Mouse (Mus musculus) adrenal gland (tissue): Measurements from ENCODE around the gene Camkmt.

Experiments used
- intact Hi-C: fragments of 180-260 bp; cut with DNase I; formaldehyde crosslinking; loops from one replicate; pipeline ENCODE4 v1.15.1; 2025

Gene Camkmt

GRCm38 (mm10) chr17:85291154-85291553 is 200.8 kb downstream of the Camkmt start:
- intact Hi-C loops: no loop called here

- intact Hi-C loops: no loop called here
These were observed 201.2 kb downstream of the Camkmt start for GRCm38 (mm10) chr17:85291601-85292000.

- intact Hi-C loops: no loop called here
These were observed 201.9 kb downstream of the Camkmt start for GRCm38 (mm10) chr17:85292276-85292675.

GRCm38 (mm10) chr17:85303686-85304085 is 213.3 kb downstream of the Camkmt start:
- intact Hi-C loops: no loop called here

- intact Hi-C loops: no loop called here
These were observed 218.2 kb downstream of the Camkmt start for GRCm38 (mm10) chr17:85308566-85308965.

GRCm38 (mm10) chr17:85309046-85309445 is 218.7 kb downstream of the Camkmt start:
- intact Hi-C loops: no loop called here

- intact Hi-C loops: no loop called here
These were observed 221.0 kb downstream of the Camkmt start for GRCm38 (mm10) chr17:85311348-85311747.

- intact Hi-C loops: no loop called here
These were observed 228.0 kb downstream of the Camkmt start for GRCm38 (mm10) chr17:85318401-85318800.

- intact Hi-C loops: no loop called here
These were observed 229.5 kb downstream of the Camkmt start for GRCm38 (mm10) chr17:85319779-85320300.

- intact Hi-C loops: no loop called here
These were observed 238.5 kb downstream of the Camkmt start for GRCm38 (mm10) chr17:85328901-85329300.

GRCm38 (mm10) chr17:85335464-85335863 is 245.1 kb downstream of the Camkmt start:
- intact Hi-C loops: no loop called here

- intact Hi-C loops: no loop called here
These were observed 247.3 kb downstream of the Camkmt start for GRCm38 (mm10) chr17:85337666-85338065.

- intact Hi-C loops: no loop called here
These were observed 250.9 kb downstream of the Camkmt start for GRCm38 (mm10) chr17:85341134-85341700.

GRCm38 (mm10) chr17:85342471-85342870 is 252.1 kb downstream of the Camkmt start:
- intact Hi-C loops: no loop called here

GRCm38 (mm10) chr17:85343435-85343834 is 253.1 kb downstream of the Camkmt start:
- intact Hi-C loops: no loop called here

- intact Hi-C loops: no loop called here
These were observed 256.3 kb downstream of the Camkmt start for GRCm38 (mm10) chr17:85346701-85347100.

- intact Hi-C loops: no loop called here
These were observed 259.1 kb downstream of the Camkmt start for GRCm38 (mm10) chr17:85349331-85349935.

GRCm38 (mm10) chr17:85351301-85351700 is 260.9 kb downstream of the Camkmt start:
- intact Hi-C loops: no loop called here

- intact Hi-C loops: no loop called here
These were observed 262.4 kb downstream of the Camkmt start for GRCm38 (mm10) chr17:85352731-85353130.

GRCm38 (mm10) chr17:85353191-85353590 is 262.8 kb downstream of the Camkmt start:
- intact Hi-C loops: no loop called here

GRCm38 (mm10) chr17:85353636-85354035 is 263.3 kb downstream of the Camkmt start:
- intact Hi-C loops: no loop called here

GRCm38 (mm10) chr17:85355356-85355755 is 265.0 kb downstream of the Camkmt start:
- intact Hi-C loops: no loop called here

- intact Hi-C loops: no loop called here
These were observed 270.7 kb downstream of the Camkmt start for GRCm38 (mm10) chr17:85361006-85361405.
